Mouse (Mus musculus) embryonic fibroblast, embryonic 13.5 days (primary cell): ENCODE data around the gene C330021F23Rik.
A peak's percentile ranks its signal among the peaks of the same experiment; 100 is the strongest.

Experiments used
- CTCF ChIP-seq: IDR thresholded peaks from 2 replicates; pipeline ENCODE4 v1.5.1; 2011; ENCODE audit warnings: mild to moderate bottlenecking, control low read depth, low read length, moderate library complexity, borderline replicate concordance; ENCODE audit not compliant: insufficient read depth
- POLR2A ChIP-seq: IDR thresholded peaks from 2 replicates; pipeline ENCODE4 v1.6.1; 2011; ENCODE audit warnings: low read depth, mild to moderate bottlenecking, control low read depth, low read length, moderate library complexity

- TF ChIP-seq CTCF: no peak
- TF ChIP-seq POLR2A: peak; percentile 50
Observed at GRCm38 (mm10) chr8:3621199-3621970, 53.6 kb downstream of the C330021F23Rik start, which contains the start of the genes Xab2 and Pet100.
